Mouse (Mus musculus): ENCODE data around the gene Scyl3. TPM values are rescaled to one million over a fixed set of nuclear protein-coding genes. Genes with fewer than 3 reads are reported as not detected.

The Scyl3 gene
- polyA plus RNA-seq, 1 experiment from 2014 or later = 13.6 TPM

DNA sequence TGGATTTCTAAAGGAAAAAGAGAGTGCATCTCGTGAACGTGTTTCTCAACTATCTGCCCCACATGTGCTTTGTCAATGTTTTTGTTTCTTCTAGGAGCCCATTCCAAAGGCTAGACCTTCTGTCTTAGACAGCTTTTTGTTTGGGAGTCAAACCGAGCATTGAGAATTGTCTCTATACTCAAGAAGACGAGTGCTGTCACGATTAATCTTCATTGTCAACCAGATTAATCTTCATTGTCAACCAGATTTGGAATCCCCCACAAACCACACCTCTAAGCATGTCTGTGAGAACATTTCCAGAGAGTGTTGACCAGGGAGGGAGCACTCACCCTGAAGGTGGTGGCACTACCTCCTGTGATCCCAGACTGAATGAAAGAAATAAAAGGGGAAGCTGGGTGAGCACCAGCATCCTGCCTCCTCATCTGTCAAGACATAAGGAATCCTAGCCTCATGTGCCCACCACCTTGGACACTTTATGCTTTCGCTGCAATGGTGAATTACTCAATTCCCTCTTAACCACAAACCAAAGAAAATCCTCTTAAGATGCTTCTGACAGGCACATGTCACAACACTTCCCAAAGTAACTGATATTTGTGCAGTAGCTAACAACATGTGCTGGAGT is 73.0 kb downstream of the Scyl3 start:
- ATAC-seq (no peak), DNase-seq (ENCODE audit: low spot score) (no peak)
- WGBS = 68% methylated on average over 6 of the region's 6 CpGs
- Histone ChIP-seq H3K4me1 (ENCODE audit: insufficient read depth, low read depth, low read length) (no peaks in the 10 kb centered on the region), H3K4me3 (ENCODE audit: low read depth, low read length) (no peak overlapping the region), H3K36me3 (ENCODE audit: insufficient read depth, low read length) (no peaks in the 10 kb centered on the region), H3K27me3 (replicated peaks; ENCODE audit: insufficient read depth, low read length) (no peaks in the 10 kb centered on the region), H3K4me2 (replicated peaks; ENCODE audit: low read depth, low read length) (no peak overlapping the region), H3K27ac (ENCODE audit: low read length) (no peak overlapping the region), H3K9me3 (ENCODE audit: low read length) (no peaks in the 10 kb centered on the region), H3K9ac (replicated peaks; ENCODE audit: low read depth) (no peak overlapping the region)
- TF ChIP-seq EP300 (IDR thresholded peaks at IDR 0.05) = no peak
- TF ChIP-seq CTCF (IDR thresholded peaks at IDR 0.05) = no peak

DNA sequence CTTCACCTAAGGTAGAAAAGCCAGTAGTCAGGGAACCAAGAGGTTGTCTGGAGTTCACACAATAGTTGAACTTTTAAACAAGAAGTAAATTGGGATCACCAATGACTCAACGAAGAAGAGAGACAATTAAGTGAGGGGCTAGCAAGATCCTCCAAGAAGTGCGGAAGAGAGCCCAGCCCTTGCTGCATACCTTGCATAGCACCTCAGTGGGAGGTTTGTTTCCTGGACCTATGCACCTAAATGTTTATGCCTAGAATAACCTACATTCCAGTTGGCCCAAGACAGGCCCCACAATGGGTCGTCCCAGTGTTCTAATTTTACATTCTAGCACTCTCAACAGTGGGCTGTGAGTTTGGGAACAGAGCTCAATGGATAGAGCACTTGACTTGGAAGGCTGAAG is 75.4 kb downstream of the Scyl3 start:
- Histone ChIP-seq H3K4me1 (ENCODE audit: insufficient read depth, low read depth, low read length) (no peaks in the 10 kb centered on the region), H3K9ac (replicated peaks; ENCODE audit: low read depth) (no peak overlapping the region), H3K36me3 (ENCODE audit: insufficient read depth, low read length) (no peaks in the 10 kb centered on the region), H3K9me3 (ENCODE audit: low read length) (no peaks in the 10 kb centered on the region), H3K4me2 (replicated peaks; ENCODE audit: low read depth, low read length) (no peak overlapping the region), H3K4me3 (ENCODE audit: low read depth, low read length) (no peak overlapping the region), H3K27ac (ENCODE audit: low read length) (no peak overlapping the region), H3K27me3 (replicated peaks; ENCODE audit: insufficient read depth, low read length) (no peaks in the 10 kb centered on the region)
- TF ChIP-seq EP300 (IDR thresholded peaks at IDR 0.05) (no peak), CTCF (IDR thresholded peaks at IDR 0.05) (no peak)
- ATAC-seq (no peak), DNase-seq (ENCODE audit: low spot score) (no peak)
- 76% methylated on average over 3 of the region's 3 CpGs for WGBS

Other genes with a start within 250 kb of the Scyl3 start
- 0.35 and 0.62 TPM in 2 replicates for gene Mettl11b, start 203.9 kb upstream of the Scyl3 start, polyA plus RNA-seq (2015; fragmentation: Nextera tagmentation; extraction: Ambion mirVana)
- 15.3 and 18.2 TPM in 2 replicates for gene Kifap3, start 149.5 kb upstream of the Scyl3 start, polyA plus RNA-seq (2015; fragmentation: Nextera tagmentation; extraction: Ambion mirVana)
- 1.4 and 2.3 TPM in 2 replicates for gene BC055324, start 65.7 kb downstream of the Scyl3 start, polyA plus RNA-seq (2015; fragmentation: Nextera tagmentation; extraction: Ambion mirVana)
- 5.4 and 5.8 TPM in 2 replicates for gene Mettl18, start 65.8 kb downstream of the Scyl3 start, polyA plus RNA-seq (2015; fragmentation: Nextera tagmentation; extraction: Ambion mirVana)
- 0.05 TPM in 1 of 2 replicates, not detected in the other for gene Sele, start 119.1 kb downstream of the Scyl3 start, polyA plus RNA-seq (2015; fragmentation: Nextera tagmentation; extraction: Ambion mirVana)
- 2.9 and 3.4 TPM in 2 replicates for gene Sell, start 132.9 kb downstream of the Scyl3 start, polyA plus RNA-seq (2015; fragmentation: Nextera tagmentation; extraction: Ambion mirVana)
- gene Selp, start 186.2 kb downstream of the Scyl3 start, polyA plus RNA-seq (2015; fragmentation: Nextera tagmentation; extraction: Ambion mirVana) = 0.39 and 0.76 TPM in 2 replicates
- 0.33 and 0.44 TPM in 2 replicates for gene F5, start 222.7 kb downstream of the Scyl3 start, polyA plus RNA-seq (2015; fragmentation: Nextera tagmentation; extraction: Ambion mirVana)